Mouse (Mus musculus): ENCODE data around the gene Kdm5a.

Gene Kdm5a

DNA sequence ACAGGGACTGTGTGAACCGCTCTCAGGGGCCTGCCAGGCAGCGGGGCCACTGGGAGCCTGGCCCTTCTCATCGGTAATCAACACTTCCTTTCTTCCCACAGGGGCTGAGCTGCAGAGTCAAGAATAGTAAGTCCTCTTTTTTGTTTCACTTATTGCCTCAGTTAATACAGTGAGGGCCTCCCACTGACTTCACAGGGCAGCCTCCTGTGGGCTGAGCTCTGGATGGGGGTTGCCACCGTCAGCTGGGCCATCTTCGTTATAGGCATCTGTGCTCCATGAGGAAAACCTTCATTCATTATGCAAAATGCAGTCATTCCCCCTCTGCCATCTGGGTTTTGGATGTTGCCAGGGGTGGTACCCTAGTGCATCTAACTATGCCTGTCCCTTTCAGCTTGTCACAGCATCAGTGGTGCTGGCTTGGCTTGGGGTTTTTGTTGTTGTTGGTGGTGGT lies 108.1 kb downstream of the Kdm5a start:
- no peak for DNase-seq (ENCODE audit: low spot score in 2 of 2)

DNA sequence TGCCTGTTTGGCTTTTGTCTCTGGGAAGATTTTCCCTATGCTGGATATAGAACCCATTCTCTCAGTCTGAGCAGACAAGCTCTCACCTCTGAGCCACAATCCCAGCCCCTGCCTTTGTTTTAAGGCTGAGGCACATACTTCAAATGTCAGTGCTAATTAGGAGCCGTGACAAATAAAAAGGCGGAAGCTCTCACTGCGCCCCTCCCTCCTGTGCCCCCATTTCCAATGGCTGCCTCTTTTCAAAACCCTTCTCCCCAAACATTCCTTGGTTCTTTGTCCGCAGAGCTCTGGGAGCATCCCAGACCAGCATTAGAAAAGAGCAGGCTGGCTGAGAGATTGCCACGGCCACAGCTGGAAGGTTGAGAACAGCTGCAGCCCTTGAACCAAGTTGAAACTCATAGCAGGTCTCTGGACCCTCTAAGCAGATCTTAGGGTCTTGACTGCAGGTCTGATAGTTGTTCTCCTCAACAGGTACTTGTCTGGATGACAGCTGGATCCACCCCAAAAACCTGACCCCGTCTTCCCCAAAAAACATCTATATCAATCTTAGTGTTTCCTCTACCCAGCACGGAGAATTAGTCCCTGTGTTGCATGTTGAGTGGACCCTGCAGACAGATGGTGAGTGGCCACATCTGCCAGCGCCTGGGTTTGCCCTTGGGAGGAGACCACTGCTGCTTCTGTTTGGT lies 108.7 kb downstream of the Kdm5a start:
- no peak for DNase-seq (ENCODE audit: low spot score in 2 of 2)

DNA sequence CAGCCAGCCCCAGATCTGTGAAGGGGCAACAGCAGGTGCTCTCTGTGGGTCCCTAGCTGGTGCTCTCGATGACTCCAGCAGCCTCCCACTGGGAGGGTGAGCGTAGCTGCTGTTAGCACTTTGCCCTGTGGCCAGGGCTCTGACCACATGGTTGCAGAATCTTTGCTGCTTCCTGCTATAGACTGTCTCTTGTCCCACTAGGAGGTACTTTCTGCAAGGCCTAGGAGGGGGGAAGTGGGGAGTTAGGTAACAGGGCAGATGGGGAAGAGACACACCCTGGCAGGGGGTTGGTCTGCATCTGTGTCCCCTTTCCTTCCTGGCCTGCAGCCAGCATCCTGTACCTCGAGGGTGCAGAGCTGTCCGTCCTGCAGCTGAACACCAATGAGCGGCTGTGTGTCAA lies 109.5 kb downstream of the Kdm5a start:
- DNase-seq (ENCODE audit: low spot score in 2 of 2): peak in 1 of 2 experiments; percentile 36

DNA sequence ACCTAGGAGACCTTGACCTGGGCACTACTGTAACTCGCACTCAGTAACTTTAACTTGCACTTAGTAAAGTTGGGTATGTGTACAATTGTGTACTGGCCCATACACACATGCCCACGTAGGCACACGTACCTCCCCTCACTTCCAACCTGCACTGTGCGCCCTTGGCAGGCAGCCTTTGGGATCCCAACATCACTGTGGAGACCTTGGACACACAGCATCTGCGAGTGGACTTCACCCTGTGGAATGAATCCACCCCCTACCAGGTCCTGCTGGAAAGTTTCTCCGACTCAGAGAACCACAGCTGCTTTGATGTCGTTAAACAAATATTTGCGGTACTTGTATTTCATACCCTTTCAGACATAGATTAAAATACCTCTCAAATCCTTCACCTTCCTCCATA lies 111.4 kb downstream of the Kdm5a start:
- DNase-seq (ENCODE audit: low spot score in 2 of 2): no peak

DNA sequence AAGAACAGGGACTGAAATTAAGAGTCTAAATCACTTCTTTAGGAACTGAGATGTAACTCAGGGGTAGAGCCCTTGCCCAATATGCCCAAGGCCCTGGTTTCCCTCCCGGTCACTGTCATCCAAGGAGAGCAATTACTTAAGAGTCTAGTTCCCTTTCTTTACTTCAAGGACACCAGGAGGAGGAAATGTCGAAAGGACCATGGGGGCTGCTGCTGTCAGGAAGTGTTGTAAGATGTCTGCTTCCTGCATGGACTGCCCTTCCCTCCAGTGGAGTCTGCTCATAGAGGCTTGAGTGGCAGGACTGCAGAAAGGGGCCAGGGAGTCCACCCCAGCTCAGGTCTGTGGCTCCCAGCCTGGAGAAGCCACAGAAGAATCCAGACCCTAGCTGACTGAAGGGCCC lies 115.4 kb downstream of the Kdm5a start:
- no peak for DNase-seq (ENCODE audit: low spot score in 2 of 2)

DNA sequence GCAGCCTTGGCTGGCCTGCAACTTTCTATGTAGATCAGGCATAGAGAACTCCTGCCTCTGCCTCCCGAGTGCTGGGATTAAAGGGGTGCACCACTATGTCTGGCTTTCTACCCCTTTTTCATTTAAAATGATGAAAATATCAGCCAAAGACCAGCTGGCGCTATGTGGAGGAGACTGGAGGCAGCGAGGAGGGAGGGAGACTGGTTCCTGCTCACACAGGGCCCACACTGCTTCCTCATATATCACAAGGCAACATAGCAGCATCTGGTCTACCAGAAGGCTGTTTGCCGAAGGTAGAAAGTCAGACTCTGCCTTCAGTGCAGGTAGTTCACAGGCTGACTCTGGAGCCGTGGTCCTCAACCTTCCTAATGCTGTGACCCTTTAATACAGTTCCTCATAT lies 116.4 kb downstream of the Kdm5a start:
- no peak for DNase-seq (ENCODE audit: low spot score in 2 of 2)

DNA sequence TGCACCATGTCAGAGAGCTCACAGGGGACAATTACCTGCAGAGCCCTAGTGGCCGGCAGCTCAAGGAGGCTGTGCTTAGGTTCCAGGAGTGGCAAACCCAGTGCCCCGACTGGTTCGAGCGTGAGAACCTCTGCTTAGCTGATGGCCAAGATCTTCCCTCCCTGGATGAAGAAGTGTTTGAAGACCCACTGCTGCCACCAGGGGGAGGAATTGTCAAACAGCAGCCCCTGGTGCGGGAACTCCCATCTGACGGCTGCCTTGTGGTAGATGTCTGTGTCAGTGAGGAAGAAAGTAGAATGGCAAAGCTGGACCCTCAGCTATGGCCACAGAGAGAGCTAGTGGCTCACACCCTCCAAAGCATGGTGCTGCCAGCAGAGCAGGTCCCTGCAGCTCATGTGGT lies 117.6 kb downstream of the Kdm5a start:
- DNase-seq (ENCODE audit: low spot score in 2 of 2): no peak

DNA sequence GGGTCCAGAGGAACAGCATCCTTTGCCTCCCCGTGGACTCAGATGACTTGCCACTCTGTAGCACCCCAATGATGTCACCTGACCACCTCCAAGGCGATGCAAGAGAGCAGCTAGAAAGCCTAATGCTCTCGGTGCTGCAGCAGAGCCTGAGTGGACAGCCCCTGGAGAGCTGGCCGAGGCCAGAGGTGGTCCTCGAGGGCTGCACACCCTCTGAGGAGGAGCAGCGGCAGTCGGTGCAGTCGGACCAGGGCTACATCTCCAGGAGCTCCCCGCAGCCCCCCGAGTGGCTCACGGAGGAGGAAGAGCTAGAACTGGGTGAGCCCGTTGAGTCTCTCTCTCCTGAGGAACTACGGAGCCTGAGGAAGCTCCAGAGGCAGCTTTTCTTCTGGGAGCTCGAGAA lies 118.1 kb downstream of the Kdm5a start:
- DNase-seq (ENCODE audit: low spot score in 2 of 2): no peak

DNA sequence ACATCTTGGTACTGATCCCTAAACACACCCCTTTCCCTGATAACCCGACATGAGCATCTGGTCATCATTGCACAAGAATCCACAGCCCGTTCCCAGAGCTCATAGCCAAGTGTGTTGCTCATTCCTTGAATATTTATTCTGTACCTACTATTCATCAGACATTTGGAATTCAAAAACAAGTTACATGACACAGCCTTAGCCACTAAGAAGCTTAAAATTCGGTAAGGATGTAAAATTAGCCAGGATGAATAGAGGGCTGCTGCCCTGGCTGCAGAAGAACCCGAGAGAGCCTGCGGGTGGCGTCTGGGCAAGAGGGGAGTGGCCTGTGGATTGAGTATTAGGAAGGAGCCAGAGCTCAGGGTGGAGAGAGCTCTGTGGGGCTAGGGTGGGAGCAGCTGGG lies 118.8 kb downstream of the Kdm5a start:
- no peak for DNase-seq (ENCODE audit: low spot score in 2 of 2)

DNA sequence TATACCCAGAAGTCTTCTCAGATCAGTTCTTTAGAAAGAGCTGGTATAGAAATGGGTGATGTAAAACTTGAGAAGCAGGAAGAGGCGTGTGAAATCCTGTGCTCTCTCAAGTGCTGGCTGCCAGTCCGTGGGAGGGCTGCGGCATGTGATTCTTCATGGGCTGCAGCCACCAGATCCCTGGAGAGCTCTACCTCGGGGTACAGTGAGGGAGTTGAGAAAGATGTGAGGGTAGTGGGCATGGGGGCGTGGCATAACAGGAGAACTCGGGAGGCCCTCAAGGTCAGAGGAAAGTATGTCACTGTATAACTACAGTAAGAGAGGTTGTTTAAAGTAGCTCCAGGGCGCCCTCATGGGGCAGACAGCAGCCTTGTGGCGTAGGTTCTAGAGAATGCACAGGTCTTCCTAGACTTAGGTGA lies 119.3 kb downstream of the Kdm5a start:
- DNase-seq (ENCODE audit: low spot score in 2 of 2): no peak

DNA sequence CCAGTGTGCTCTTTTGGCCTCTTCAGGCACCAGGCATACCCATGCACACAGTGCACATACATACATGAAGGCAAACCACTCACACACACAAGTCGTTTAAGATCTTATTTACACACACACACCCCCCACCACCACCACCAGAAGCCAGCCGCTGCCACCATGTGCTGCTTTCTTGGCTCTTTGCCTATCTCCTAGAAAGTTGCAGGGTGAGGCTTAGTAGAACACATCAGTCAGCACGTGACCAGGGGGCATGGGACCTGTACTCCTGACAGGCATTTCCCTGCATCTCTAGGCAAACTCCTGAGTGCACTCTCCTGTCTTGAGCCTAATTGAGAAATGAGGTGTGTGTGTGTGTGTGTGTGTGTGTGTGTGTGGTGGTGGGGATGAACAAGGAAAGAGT lies 121.1 kb downstream of the Kdm5a start:
- DNase-seq (ENCODE audit: low spot score in 2 of 2): no peak

DNA sequence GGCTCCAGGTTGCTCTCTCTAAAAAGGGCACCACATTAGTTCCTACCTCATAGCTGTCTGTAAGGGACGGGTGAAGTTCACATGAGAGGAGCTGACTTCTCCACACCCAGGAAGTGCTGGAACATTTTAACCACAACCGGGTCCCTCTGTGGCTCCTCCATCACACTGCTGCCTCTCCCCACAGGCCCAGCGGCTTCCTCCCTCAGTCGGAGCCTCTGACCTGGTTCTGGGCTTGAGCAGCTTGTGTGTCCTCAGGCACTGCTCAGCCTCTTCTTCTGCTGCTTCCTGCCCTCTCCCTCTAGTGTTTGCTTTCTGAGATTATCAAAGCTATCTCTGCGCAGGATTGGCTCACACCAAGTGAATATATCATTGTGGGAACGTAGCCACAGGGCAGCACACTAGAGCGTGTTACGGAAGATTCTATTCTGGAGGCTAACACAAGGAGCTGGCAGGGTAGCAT lies 122.2 kb downstream of the Kdm5a start:
- no peak for DNase-seq (ENCODE audit: low spot score in 2 of 2)

DNA sequence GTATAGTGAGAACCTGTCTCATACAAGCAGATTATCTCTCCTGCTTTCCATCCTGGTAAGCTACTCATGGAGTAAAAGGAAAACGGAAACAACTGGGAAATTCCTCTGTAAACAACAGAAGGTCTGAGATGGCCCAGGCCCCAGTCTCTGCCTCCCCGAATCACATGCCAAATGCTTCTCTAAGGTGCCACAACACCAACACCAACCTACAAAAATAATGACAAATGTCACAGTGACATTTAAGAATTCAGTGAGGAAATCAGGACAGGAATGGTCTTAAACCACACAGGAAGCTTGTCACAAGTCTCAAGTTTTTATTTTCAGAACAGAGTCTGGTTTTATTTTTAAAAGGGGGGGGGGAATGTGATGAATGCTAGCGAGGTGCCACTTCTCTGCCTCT lies 124.7 kb downstream of the Kdm5a start:
- DNase-seq (ENCODE audit: low spot score in 2 of 2): no peak

DNA sequence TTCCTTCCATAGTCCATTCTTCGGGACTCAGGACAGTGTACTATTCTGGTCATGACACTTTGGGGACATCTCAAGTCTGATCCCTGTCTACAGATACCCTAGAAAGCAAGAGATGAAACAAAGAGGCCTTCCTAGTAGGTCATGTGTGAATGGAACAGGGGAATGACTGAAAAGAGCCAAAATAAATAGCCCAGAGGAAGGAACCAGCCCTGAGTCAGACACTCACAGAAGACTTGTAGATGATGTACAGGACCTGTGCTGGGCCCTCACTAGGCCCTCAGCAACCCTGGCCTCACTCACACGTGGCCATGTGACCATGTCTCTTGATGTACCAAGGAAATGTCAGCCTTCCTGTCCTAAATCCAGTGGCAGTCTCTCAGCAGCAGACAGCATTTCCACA lies 125.5 kb downstream of the Kdm5a start:
- DNase-seq (ENCODE audit: low spot score in 2 of 2): no peak

DNA sequence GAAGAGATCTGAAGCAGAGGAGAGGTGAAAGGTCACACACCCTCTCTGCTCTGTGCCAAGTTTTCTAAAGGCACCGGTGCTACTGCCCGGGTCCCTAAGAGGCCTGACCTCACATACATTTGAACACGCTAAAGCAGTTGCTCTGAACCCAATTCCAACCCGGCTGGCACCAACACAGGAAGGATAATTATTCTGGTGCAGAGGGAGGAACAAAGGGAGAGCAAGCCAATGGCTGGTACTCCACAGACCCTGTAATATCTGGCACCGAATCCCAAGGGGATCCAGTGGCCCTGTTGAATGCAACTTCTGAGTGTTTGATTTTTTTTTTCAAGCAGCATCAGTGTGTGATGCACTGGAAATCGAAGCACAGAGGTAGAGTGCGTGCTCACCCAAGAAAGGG lies 127.1 kb downstream of the Kdm5a start:
- no peak for DNase-seq (ENCODE audit: low spot score in 2 of 2)

DNA sequence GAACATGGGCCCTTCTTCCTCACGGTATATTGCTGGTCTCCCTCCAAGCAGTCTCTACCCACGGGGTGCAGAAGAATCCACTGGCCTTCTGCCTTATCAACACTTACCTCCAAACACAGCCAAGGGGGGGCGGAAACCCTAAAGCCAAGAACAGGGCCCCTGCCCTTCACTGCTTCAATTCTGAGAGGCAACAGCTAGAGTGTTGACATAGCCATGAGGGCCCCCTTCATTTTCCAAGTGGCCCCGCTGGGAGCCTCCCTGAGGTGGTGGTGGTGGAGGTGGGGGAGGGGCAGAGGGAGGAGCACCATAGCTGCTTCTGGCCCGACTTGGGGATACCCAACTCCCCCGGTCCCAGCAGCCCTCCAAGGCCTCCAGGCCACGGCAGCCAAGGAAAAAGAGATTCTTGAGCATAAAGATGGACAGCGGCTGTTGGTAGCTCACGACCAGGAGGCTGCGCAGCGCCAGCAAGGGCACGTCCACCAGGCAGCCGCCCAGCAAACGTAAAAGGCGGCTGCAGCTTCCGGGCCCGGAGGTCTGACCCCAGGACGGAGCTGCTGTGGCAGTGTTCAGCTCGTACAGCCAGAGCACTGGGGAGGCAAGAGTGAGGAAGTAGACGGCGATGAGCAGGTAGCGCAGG lies 128.1 kb downstream of the Kdm5a start:
- no peak for DNase-seq (ENCODE audit: low spot score in 2 of 2)

DNA sequence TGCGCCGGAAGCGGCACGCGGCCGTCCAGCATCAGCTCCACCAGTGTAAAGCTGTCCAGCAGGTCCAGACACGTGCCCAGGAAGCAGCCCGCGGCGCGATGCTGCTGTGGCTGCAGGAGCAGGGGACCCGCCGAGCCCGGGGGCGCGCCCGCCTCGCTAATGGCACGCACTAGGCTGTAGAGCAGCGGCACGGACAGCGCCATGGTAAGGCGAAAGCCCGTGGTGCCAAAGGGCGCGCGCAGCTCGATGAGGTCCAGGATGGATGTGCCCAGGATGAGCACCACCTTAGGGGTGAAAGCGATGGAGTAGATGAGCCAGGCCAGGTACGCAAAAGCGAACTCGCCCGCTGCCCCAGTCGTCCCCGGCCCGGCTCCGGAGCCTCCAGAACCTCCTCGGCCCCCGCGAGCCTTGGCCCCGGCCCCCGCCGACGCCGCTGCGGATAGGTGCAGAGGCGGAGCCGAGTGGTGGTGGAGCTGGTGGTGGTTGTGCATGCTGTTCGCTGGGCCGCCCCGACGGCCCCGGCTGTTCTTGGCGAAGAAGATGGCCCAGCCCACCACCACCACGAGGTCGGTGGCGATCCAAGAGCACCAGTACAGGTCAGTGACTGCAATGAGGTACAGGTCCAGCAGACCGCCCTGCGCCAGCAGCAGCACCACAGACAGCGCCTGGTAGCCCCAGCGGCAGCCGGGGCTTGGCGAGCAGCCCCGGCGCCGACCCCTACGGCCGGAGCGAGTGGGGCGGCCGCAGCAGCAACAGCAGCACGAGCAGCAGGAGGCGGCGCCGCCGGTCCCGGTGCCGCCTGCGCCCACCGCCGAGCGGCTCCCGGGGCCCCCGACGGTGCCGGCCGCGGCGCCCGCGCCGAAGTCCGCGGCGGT lies 128.8 kb downstream of the Kdm5a start:
- peak; percentile 30 to 38 for DNase-seq (ENCODE audit: low spot score in 2 of 2)

DNA sequence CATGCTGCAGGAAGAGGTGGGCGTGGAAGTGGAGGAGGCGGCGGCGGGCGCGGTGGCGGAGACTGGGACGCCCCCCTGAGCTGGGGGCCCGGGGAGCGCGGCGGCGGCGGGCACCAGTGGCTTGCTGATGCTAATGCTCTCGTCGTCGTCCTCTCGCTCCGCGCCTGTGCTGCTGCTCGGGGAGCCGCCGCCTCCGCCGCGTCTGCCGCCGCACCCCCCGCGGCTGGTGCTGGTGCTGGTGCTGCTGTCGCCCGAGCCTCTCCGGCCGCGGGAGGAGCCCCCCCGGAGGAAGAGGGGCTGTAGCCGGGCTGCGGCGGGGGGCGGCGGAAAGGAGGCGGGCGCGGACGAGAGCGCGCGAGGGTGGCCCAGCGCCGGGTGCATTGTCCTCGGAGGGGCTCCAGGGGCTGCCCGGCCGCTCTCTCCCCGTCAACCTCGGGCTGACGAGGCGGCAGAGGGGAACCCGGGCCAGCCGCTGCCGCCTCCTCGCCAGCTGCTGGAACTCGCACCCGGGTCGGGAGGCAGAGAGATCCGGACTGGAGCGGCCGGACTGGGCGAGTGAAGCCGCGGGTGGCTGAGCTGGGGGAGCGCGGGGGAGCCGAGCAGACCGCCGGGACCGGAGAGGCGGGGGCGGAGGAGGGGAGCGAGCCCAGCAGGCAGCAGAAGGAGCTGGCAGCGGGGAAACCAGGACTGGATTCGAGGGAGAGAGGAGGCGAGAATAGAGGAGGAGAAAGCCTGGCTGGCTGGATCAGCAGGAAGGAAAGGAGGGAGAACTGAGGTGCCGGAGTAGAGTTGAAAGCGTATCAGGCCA lies 129.7 kb downstream of the Kdm5a start, which contains the start of gene Tmem121b:
TSS of gene Tmem121b (minus strand) at position 434 of the 808 bp plus-strand sequence.
- peak; percentile 67 to 84 for DNase-seq (ENCODE audit: low spot score in 2 of 2)

Data from cerebellum, postnatal 4 days (tissue).